In genomic region chr5:110177021-110177420, GRCm38 (mm10) we compare ENCODE assay signal across 7 mouse cellular contexts. TPM values are rescaled to one million over a fixed set of nuclear protein-coding genes. Genes with fewer than 3 reads are reported as not detected.
DNase-seq lines count a peak whose midpoint lies in the region; ATAC-seq and TF ChIP-seq lines count a peak whose summit lies in the region.

No protein-coding gene starts in this region.

- 0 out of 2 replicates have a peak, but pooled peaks have one; percentile 4 for ATAC-seq in embryonic facial prominence, embryonic 15.5 days (ENCODE audit: insufficient number of reproducible peaks, low FRiP score, low TSS enrichment, low read depth)
- no peak for ATAC-seq in limb, embryonic 11.5 days (ENCODE audit: insufficient number of reproducible peaks, low FRiP score, low TSS enrichment, low read depth)
- peak; percentile 30; the same call in 1 of the 2 replicates for ATAC-seq in neural tube, embryonic 15.5 days (ENCODE audit: low FRiP score)

- peak overlapping the region; percentile 75 for H3K4me3 ChIP-seq in spleen, adult 2 months (ENCODE audit: extremely low read depth, insufficient read depth, insufficient read length)
- peak overlapping the region; percentile 94 for H3K4me3 ChIP-seq in embryonic facial prominence, embryonic 15.5 days (replicated peaks)
- peak overlapping the region; percentile 84 for H3K4me3 ChIP-seq in limb, embryonic 11.5 days (ENCODE audit: low read depth, low read length)
- H3K4me3 ChIP-seq in neural tube, embryonic 15.5 days (replicated peaks), result peak overlapping the region; percentile 99

- no peak for DNase-seq in spleen, adult 2 months (ENCODE audit: low read depth in 1 of 2, low spot score in 2 of 2)
- DNase-seq in spleen, postnatal 10 days (ENCODE audit: low spot score in 2 of 2), result no peak
- no peak for DNase-seq in limb, embryonic 11.5 days (ENCODE audit: low spot score)
- DNase-seq in cerebellum, adult 11 months, result no peak
- no peak for DNase-seq in layer of hippocampus, postnatal 10 days (ENCODE audit: low spot score in 2 of 2)

- H3K27me3 ChIP-seq in spleen, adult 2 months (ENCODE audit: control insufficient read depth, insufficient read depth, low read length), result no peaks in the 10 kb centered on the region
- H3K27me3 ChIP-seq in embryonic facial prominence, embryonic 15.5 days, result no peaks in the 10 kb centered on the region
- H3K27me3 ChIP-seq in limb, embryonic 11.5 days (ENCODE audit: control insufficient read depth, insufficient read depth, low read length), result no peaks in the 10 kb centered on the region
- no peaks in the 10 kb centered on the region for H3K27me3 ChIP-seq in neural tube, embryonic 15.5 days (replicated peaks)

- peak overlapping the region; percentile 81 for H3K9ac ChIP-seq in embryonic facial prominence, embryonic 15.5 days
- H3K9ac ChIP-seq in limb, embryonic 11.5 days (ENCODE audit: low read length), result peak overlapping the region; percentile 76
- peak overlapping the region; percentile 96 for H3K9ac ChIP-seq in neural tube, embryonic 15.5 days (replicated peaks)

- H3K36me3 ChIP-seq in spleen, adult 2 months (ENCODE audit: control insufficient read depth, insufficient read depth, low read length), result 0 out of 2 replicates have a peak, but pooled peaks cover 2% of the 10 kb centered on the region
- H3K36me3 ChIP-seq in embryonic facial prominence, embryonic 15.5 days, result peaks cover 8% of the 10 kb centered on the region
- H3K36me3 ChIP-seq in limb, embryonic 11.5 days (ENCODE audit: control insufficient read depth, insufficient read depth, low read length), result peaks cover 2% of the 10 kb centered on the region; the same call in 1 of the 2 replicates
- H3K36me3 ChIP-seq in neural tube, embryonic 15.5 days, result peaks cover 12% of the 10 kb centered on the region

- WGBS in spleen, adult 2 months, result 3% methylated on average over 19 of the region's 19 CpGs
- WGBS in embryonic facial prominence, embryonic 15.5 days, result 3% methylated on average over 19 of the region's 19 CpGs
- WGBS in limb, embryonic 11.5 days, result 2% methylated on average over 19 of the region's 19 CpGs
- 4% methylated on average over 19 of the region's 19 CpGs for WGBS in neural tube, embryonic 15.5 days

- H3K27ac ChIP-seq in spleen, adult 2 months (ENCODE audit: insufficient read depth, low read length), result peak overlapping the region; percentile 85
- H3K27ac ChIP-seq in embryonic facial prominence, embryonic 15.5 days (replicated peaks), result peak overlapping the region; percentile 84
- no peak overlapping the region for H3K27ac ChIP-seq in limb, embryonic 11.5 days (replicated peaks; ENCODE audit: low read depth, low read length)
- H3K27ac ChIP-seq in neural tube, embryonic 15.5 days (replicated peaks), result peak overlapping the region; percentile 83

- no peak for TF ChIP-seq CTCF in spleen, adult 2 months (IDR thresholded peaks at IDR 0.05; ENCODE audit: extremely low read depth, insufficient read depth, insufficient read length, insufficient replicate concordance)

- TF ChIP-seq POLR2A in spleen, adult 2 months (IDR thresholded peaks at IDR 0.05; ENCODE audit: low read depth, low read length), result no peak

- peak overlapping the region; percentile 67 for H3K4me2 ChIP-seq in embryonic facial prominence, embryonic 15.5 days (replicated peaks)
- H3K4me2 ChIP-seq in limb, embryonic 11.5 days (ENCODE audit: low read depth, severe bottlenecking), result peak overlapping the region; percentile 73
- peak overlapping the region; percentile 79 for H3K4me2 ChIP-seq in neural tube, embryonic 15.5 days

- H3K4me1 ChIP-seq in spleen, adult 2 months (ENCODE audit: control insufficient read depth, insufficient read depth, insufficient read length), result 0 out of 2 replicates have a peak, but pooled peaks cover 4% of the 10 kb centered on the region
- peaks cover 13% of the 10 kb centered on the region for H3K4me1 ChIP-seq in embryonic facial prominence, embryonic 15.5 days
- no peaks in the 10 kb centered on the region for H3K4me1 ChIP-seq in limb, embryonic 11.5 days (ENCODE audit: control insufficient read depth, insufficient read depth, low read length)
- H3K4me1 ChIP-seq in neural tube, embryonic 15.5 days, result peaks cover 23% of the 10 kb centered on the region

- no peaks in the 10 kb centered on the region for H3K9me3 ChIP-seq in embryonic facial prominence, embryonic 15.5 days (replicated peaks)
- no peaks in the 10 kb centered on the region for H3K9me3 ChIP-seq in limb, embryonic 11.5 days (ENCODE audit: control insufficient read depth, low read length)
- H3K9me3 ChIP-seq in neural tube, embryonic 15.5 days (replicated peaks), result no peaks in the 10 kb centered on the region

RNA-seq across cellular contexts. Expression of gene Golga3, which starts 0.5 kb away (rescaled TPM):
- 5.3 and 5.8 TPM in 2 replicates for polyA plus RNA-seq in spleen, adult 2 months (2012; rRNA removed)
- polyA plus RNA-seq in embryonic facial prominence, embryonic 15.5 days (2015; fragmentation: Nextera tagmentation; extraction: Ambion mirVana), result 23.9 and 25.1 TPM in 2 replicates
- polyA plus RNA-seq in limb, embryonic 11.5 days (2014; fragmentation: Nextera tagmentation; extraction: Ambion mirVana), result 25.2 and 26.3 TPM in 2 replicates
- 20.1 and 23.6 TPM in 2 replicates for polyA plus RNA-seq in neural tube, embryonic 15.5 days (2015; fragmentation: Nextera tagmentation; extraction: Ambion mirVana)
- 10 to 100 TPM; 43.7 to 47.6 TPM for total RNA-seq in layer of hippocampus, postnatal 10 days (2021)

RNA-seq across cellular contexts. Expression of gene Chfr, which starts 41.4 kb away (rescaled TPM):
- polyA plus RNA-seq in spleen, adult 2 months (2012; rRNA removed), result 59.3 and 68.9 TPM in 2 replicates
- 39.9 and 40.7 TPM in 2 replicates for polyA plus RNA-seq in embryonic facial prominence, embryonic 15.5 days (2015; fragmentation: Nextera tagmentation; extraction: Ambion mirVana)
- polyA plus RNA-seq in limb, embryonic 11.5 days (2014; fragmentation: Nextera tagmentation; extraction: Ambion mirVana), result 28.0 and 33.4 TPM in 2 replicates
- polyA plus RNA-seq in neural tube, embryonic 15.5 days (2015; fragmentation: Nextera tagmentation; extraction: Ambion mirVana), result 67.4 and 77.4 TPM in 2 replicates
- total RNA-seq in layer of hippocampus, postnatal 10 days (2021), result 10 to 100 TPM; 74.0 to 76.0 TPM

RNA-seq across cellular contexts. Expression of gene Ankle2, which starts 53.8 kb away (rescaled TPM):
- polyA plus RNA-seq in spleen, adult 2 months (2012; rRNA removed), result 10.0 and 12.0 TPM in 2 replicates
- polyA plus RNA-seq in embryonic facial prominence, embryonic 15.5 days (2015; fragmentation: Nextera tagmentation; extraction: Ambion mirVana), result 26.6 and 28.2 TPM in 2 replicates
- polyA plus RNA-seq in limb, embryonic 11.5 days (2014; fragmentation: Nextera tagmentation; extraction: Ambion mirVana), result 44.4 and 47.5 TPM in 2 replicates
- polyA plus RNA-seq in neural tube, embryonic 15.5 days (2015; fragmentation: Nextera tagmentation; extraction: Ambion mirVana), result 19.3 and 23.7 TPM in 2 replicates
- total RNA-seq in layer of hippocampus, postnatal 10 days (2021), result 10 to 100 TPM; 32.0 to 40.6 TPM
